Mouse (Mus musculus) myocyte (in vitro differentiated cells): ENCODE measurements around the gene Sgpp2.

Experiments
- E2F4 ChIP-seq: IDR thresholded peaks from one replicate; pipeline ENCODE4 v1.6.1; 2011; ENCODE audit warnings: mild to moderate bottlenecking, control low read depth, moderate library complexity; ENCODE audit not compliant: insufficient read depth
- MAX ChIP-seq: IDR thresholded peaks from one replicate; pipeline ENCODE4 v1.6.1; 2011; ENCODE audit warnings: low read depth, mild to moderate bottlenecking, control low read depth
- POLR2A ChIP-seq: IDR thresholded peaks from one replicate; pipeline ENCODE4 v1.6.1; 2011; ENCODE audit warnings: low read depth, mild to moderate bottlenecking, control low read depth, moderate library complexity; ENCODE audit not compliant: insufficient read length
- POLR2AphosphoS2 ChIP-seq: IDR thresholded peaks from one replicate; pipeline ENCODE4 v1.6.1; 2011; ENCODE audit warnings: low read depth, control low read depth; ENCODE audit not compliant: insufficient read length
- SRF ChIP-seq: IDR thresholded peaks from one replicate; pipeline ENCODE4 v1.6.1; 2011; ENCODE audit warnings: low read depth; ENCODE audit not compliant: control insufficient read depth, insufficient read length
- USF1 ChIP-seq: IDR thresholded peaks from one replicate; pipeline ENCODE4 v1.6.1; 2011; ENCODE audit warnings: low read depth, mild to moderate bottlenecking, control low read depth, moderate library complexity

GRCm38 (mm10) chr1:78325851-78326250 is 15.7 kb downstream of the Sgpp2 start:
- no peak for TF ChIP-seq E2F4
- TF ChIP-seq MAX, result no peak
- TF ChIP-seq POLR2A, result no peak
- no peak for TF ChIP-seq USF1
- no peak for TF ChIP-seq POLR2AphosphoS2
- TF ChIP-seq SRF, result no peak
